Mouse (Mus musculus) hindbrain, postnatal 0 days (tissue): Measurements from ENCODE around the gene Clec11a. TPM values are rescaled to one million over a fixed set of nuclear protein-coding genes. Genes with fewer than 3 reads are reported as not detected.

Experiments used
- ATAC-seq: fragments of 200-750 bp; cut with Nextera tagmentation; 2 replicates; pipeline ENCODE4 v1.8.0; 2017; ENCODE audit warnings: mild to moderate bottlenecking, moderate TSS enrichment, moderate library complexity
- DNase-seq: peaks from one replicate; pipeline ENCODE4 v3.0.0-alpha.2; 2015; ENCODE audit warnings: low spot score
- H3K27ac ChIP-seq: fragments of 300-500 bp; sonication (generic); 2 replicates; pipeline ENCODE4 v1.5.1; 2014; ENCODE audit warnings: mild to moderate bottlenecking
- H3K27me3 ChIP-seq: fragments of 300-500 bp; sonication (generic); 2 replicates; pipeline ENCODE4 v1.6.1; 2014; ENCODE audit warnings: low read length, mixed read lengths; ENCODE audit not compliant: insufficient read depth
- H3K36me3 ChIP-seq: fragments of 300-500 bp; sonication (generic); 2 replicates; pipeline ENCODE4 v1.6.1; 2014; ENCODE audit warnings: low read length, mixed read lengths; ENCODE audit not compliant: insufficient read depth
- H3K4me1 ChIP-seq: fragments of 300-500 bp; sonication (generic); 2 replicates; pipeline ENCODE4 v1.6.1; 2014; ENCODE audit warnings: antibody characterized with exemption, low read length, mixed read lengths; ENCODE audit not compliant: insufficient read depth
- H3K4me2 ChIP-seq: fragments of 300-500 bp; sonication (generic); 2 replicates; pipeline ENCODE4 v1.6.1; 2014; ENCODE audit warnings: low read depth, mild to moderate bottlenecking, low read length, moderate library complexity, mixed read lengths
- H3K4me3 ChIP-seq: fragments of 300-500 bp; sonication (generic); 2 replicates; pipeline ENCODE4 v1.5.1; 2014; ENCODE audit warnings: low read length
- H3K9ac ChIP-seq: fragments of 300-500 bp; sonication (generic); replicated peaks from 2 replicates; pipeline ENCODE4 v1.6.1; 2014; ENCODE audit warnings: mild to moderate bottlenecking, low read length, moderate library complexity, mixed read lengths
- H3K9me3 ChIP-seq: fragments of 300-500 bp; sonication (generic); 2 replicates; pipeline ENCODE4 v1.6.1; 2016; ENCODE audit warnings: low read length, mixed read lengths
- CTCF ChIP-seq: IDR thresholded peaks from 2 replicates; pipeline ENCODE4 v1.5.1; 2016; ENCODE audit warnings: antibody characterized with exemption, control low read depth, low read depth
- WGBS: fragments of 180-500 bp; shearing (Covaris S2); extraction: QIAGEN DNeasy Blood & Tissue Kit; methylation state at CpG from one replicate; pipeline ENCODE4 v1.1.7; 2014; 5-methylcytosine and 5-hydroxymethylcytosine counted together
- polyA plus RNA-seq: library from polyadenylated mRNA; unstranded; fragments of >200 nt; fragmentation: Nextera tagmentation; extraction: Ambion mirVana; gene quantifications from 2 replicates; pipeline ENCODE4 v1.2.1, GENCODE M21; 2015
- total RNA-seq: library from RNA; depleted of rRNA; stranded (reverse); fragments of >200 nt; gene quantifications from 2 replicates; pipeline ENCODE4 v1.2.3, GENCODE M21; 2014

Clec11a gene
- total and polyA plus RNA-seq, 2 experiments from 2014 or later: 4.5 to 5.9 TPM

GRCm38 (mm10) chr7:44287760-44288159 is 18.9 kb downstream of the Clec11a start:
- 73% methylated on average over 7 of the region's 7 CpGs for WGBS
- Histone ChIP-seq H3K4me3 (no peak overlapping the region), H3K27ac (no peak overlapping the region)

GRCm38 (mm10) chr7:44281586-44281985 is 25.1 kb downstream of the Clec11a start:
- no peaks in the 10 kb centered on the region for H3K36me3 ChIP-seq
- H3K4me3 ChIP-seq: no peak overlapping the region
- 0 out of 2 replicates have a peak, but pooled peaks cover 2% of the 10 kb centered on the region for H3K9me3 ChIP-seq
- DNase-seq (peak; percentile 50), ATAC-seq (peak; percentile 55; the same call in 1 of the 2 replicates)
- H3K4me1 ChIP-seq: no peaks in the 10 kb centered on the region
- no peak for TF ChIP-seq CTCF
- peak overlapping the region; percentile 46; the same call in 1 of the 2 replicates for H3K27ac ChIP-seq
- 57% methylated on average over 7 of the region's 7 CpGs for WGBS
- no peaks in the 10 kb centered on the region for H3K27me3 ChIP-seq
- H3K9ac ChIP-seq: no peak overlapping the region
- H3K4me2 ChIP-seq: no peak overlapping the region

More at GRCm38 (mm10) chr7:44287760-44288159, 18.9 kb downstream of the Clec11a start:
- H3K4me1 ChIP-seq: no peaks in the 10 kb centered on the region
- DNase-seq (no peak), ATAC-seq (no peak)
- TF ChIP-seq CTCF: no peak
- H3K9me3 ChIP-seq: 0 out of 2 replicates have a peak, but pooled peaks cover 3% of the 10 kb centered on the region
- H3K27me3 ChIP-seq: no peaks in the 10 kb centered on the region
- H3K36me3 ChIP-seq: no peaks in the 10 kb centered on the region
- H3K9ac ChIP-seq: no peak overlapping the region
- no peak overlapping the region for H3K4me2 ChIP-seq

GRCm38 (mm10) chr7:44280959-44281358 is 25.7 kb downstream of the Clec11a start:
- no peak overlapping the region for H3K27ac ChIP-seq
- no peak overlapping the region for H3K4me2 ChIP-seq
- 0 out of 2 replicates have a peak, but pooled peaks cover 2% of the 10 kb centered on the region for H3K9me3 ChIP-seq
- no peaks in the 10 kb centered on the region for H3K4me1 ChIP-seq
- peak; percentile 22 for ATAC-seq
- peak; percentile 33 for DNase-seq
- no peak for TF ChIP-seq CTCF
- WGBS: 64% methylated on average over 1 of the region's 1 CpGs
- no peaks in the 10 kb centered on the region for H3K36me3 ChIP-seq
- no peak overlapping the region for H3K9ac ChIP-seq
- H3K4me3 ChIP-seq: no peak overlapping the region
- H3K27me3 ChIP-seq: no peaks in the 10 kb centered on the region

GRCm38 (mm10) chr7:44277250-44277622 is 29.5 kb downstream of the Clec11a start:
- H3K9me3 ChIP-seq: 0 out of 2 replicates have a peak, but pooled peaks cover 2% of the 10 kb centered on the region
- peak; percentile 72 for TF ChIP-seq CTCF
- ATAC-seq (peak; percentile 46; the same call in 1 of the 2 replicates), DNase-seq (peak; percentile 65)
- H3K4me3 ChIP-seq: no peak overlapping the region
- no peaks in the 10 kb centered on the region for H3K36me3 ChIP-seq
- WGBS: 50% methylated on average over 2 of the region's 2 CpGs
- no peak overlapping the region for H3K4me2 ChIP-seq
- H3K27me3 ChIP-seq: no peaks in the 10 kb centered on the region
- no peak overlapping the region for H3K27ac ChIP-seq
- H3K4me1 ChIP-seq: no peaks in the 10 kb centered on the region
- H3K9ac ChIP-seq: no peak overlapping the region

- WGBS: 68% methylated on average over 10 of the region's 10 CpGs
- Histone ChIP-seq H3K4me1 (no peaks in the 10 kb centered on the region), H3K27ac (no peak overlapping the region), H3K36me3 (no peaks in the 10 kb centered on the region), H3K4me2 (no peak overlapping the region), H3K9ac (no peak overlapping the region), H3K27me3 (no peaks in the 10 kb centered on the region), H3K4me3 (no peak overlapping the region), H3K9me3 (0 out of 2 replicates have a peak, but pooled peaks cover 2% of the 10 kb centered on the region)
- TF ChIP-seq CTCF: no peak
- ATAC-seq (no peak), DNase-seq (no peak)
Measured at GRCm38 (mm10) chr7:44276461-44277249, 30.0 kb downstream of the Clec11a start.

- no peak for ATAC-seq
- H3K4me1 ChIP-seq: no peaks in the 10 kb centered on the region
- no peaks in the 10 kb centered on the region for H3K27me3 ChIP-seq
- H3K4me3 ChIP-seq: no peak overlapping the region
- H3K9ac ChIP-seq: no peak overlapping the region
- TF ChIP-seq CTCF: no peak
- no peak overlapping the region for H3K4me2 ChIP-seq
- no peak overlapping the region for H3K27ac ChIP-seq
- 0 out of 2 replicates have a peak, but pooled peaks cover 2% of the 10 kb centered on the region for H3K9me3 ChIP-seq
- 78% methylated on average over 3 of the region's 3 CpGs for WGBS
- DNase-seq: no peak
- H3K36me3 ChIP-seq: no peaks in the 10 kb centered on the region
Measured at GRCm38 (mm10) chr7:44275546-44275945, 31.2 kb downstream of the Clec11a start.

GRCm38 (mm10) chr7:44274096-44274495 is 32.6 kb downstream of the Clec11a start:
- TF ChIP-seq CTCF: no peak

More at GRCm38 (mm10) chr7:44274096-44274495, 32.6 kb downstream of the Clec11a start:
- H3K27me3 ChIP-seq: no peaks in the 10 kb centered on the region
- no peaks in the 10 kb centered on the region for H3K4me1 ChIP-seq
- no peak overlapping the region for H3K4me2 ChIP-seq
- WGBS: 47% methylated on average over 11 of the region's 11 CpGs
- H3K4me3 ChIP-seq: no peak overlapping the region
- H3K9me3 ChIP-seq: 0 out of 2 replicates have a peak, but pooled peaks cover 2% of the 10 kb centered on the region
- ATAC-seq: no peak
- H3K36me3 ChIP-seq: no peaks in the 10 kb centered on the region
- no peak overlapping the region for H3K9ac ChIP-seq
- no peak for DNase-seq
- no peak overlapping the region for H3K27ac ChIP-seq
